Mouse (Mus musculus): ENCODE results near the gene Chst13.

The Chst13 gene

GRCm38 (mm10) chr6:90320429-90320828, 4.6 kb downstream of the Chst13 start:
- no peak for DNase-seq (ENCODE audit: low read depth, low spot score)

GRCm38 (mm10) chr6:90319475-90320191, 5.4 kb downstream of the Chst13 start:
- DNase-seq (ENCODE audit: low read depth, low spot score): peak; percentile 62

- no peak for DNase-seq (ENCODE audit: low read depth, low spot score)
Observed at GRCm38 (mm10) chr6:90319019-90319418, 6.0 kb downstream of the Chst13 start.

- peak; percentile 38 for DNase-seq (ENCODE audit: low read depth, low spot score)
Observed at GRCm38 (mm10) chr6:90317510-90318258, 7.3 kb downstream of the Chst13 start.

GRCm38 (mm10) chr6:90315961-90316360, 9.0 kb downstream of the Chst13 start:
- no peak for DNase-seq (ENCODE audit: low read depth, low spot score)

GRCm38 (mm10) chr6:90308839-90309778, 15.9 kb downstream of the Chst13 start:
- DNase-seq (ENCODE audit: low read depth, low spot score): no peak

- DNase-seq (ENCODE audit: low read depth, low spot score): no peak
Observed at GRCm38 (mm10) chr6:90306315-90306975, 18.5 kb downstream of the Chst13 start.

- no peak for DNase-seq (ENCODE audit: low read depth, low spot score)
Observed at GRCm38 (mm10) chr6:90300919-90301318, 24.1 kb downstream of the Chst13 start, which contains the start of gene BC048671. Gene BC048671, plus strand, starts transcription at chr6:90301219.

GRCm38 (mm10) chr6:90288265-90288664, 36.7 kb downstream of the Chst13 start:
- no peak for DNase-seq (ENCODE audit: low read depth, low spot score)

Measured in skeletal muscle tissue, adult 2 months (tissue).